Mouse (Mus musculus) G1E (cell line): ENCODE measurements at regions not wholly inside any gene's neighbourhood (a gene's known extent, or its start where the extent isn't known, plus 50 kb on each side); places are given as distances from the start of the nearest gene placed in this dataset.

Source experiments
- CTCF ChIP-seq: IDR thresholded peaks from 2 replicates; pipeline ENCODE4 v1.5.1; 2012; ENCODE audit warnings: low read depth, low read length, inconsistent platforms, mixed read lengths
- GATA1 ChIP-seq: IDR thresholded peaks from 2 replicates; pipeline ENCODE4 v1.6.1; 2012; ENCODE audit warnings: borderline replicate concordance, low read length, inconsistent platforms, mixed read lengths
- TAL1 ChIP-seq: conservative IDR thresholded peaks from 2 replicates; pipeline ENCODE4 v1.6.1; 2012; ENCODE audit warnings: low read depth, low read length, inconsistent platforms, mixed read lengths

DNA sequence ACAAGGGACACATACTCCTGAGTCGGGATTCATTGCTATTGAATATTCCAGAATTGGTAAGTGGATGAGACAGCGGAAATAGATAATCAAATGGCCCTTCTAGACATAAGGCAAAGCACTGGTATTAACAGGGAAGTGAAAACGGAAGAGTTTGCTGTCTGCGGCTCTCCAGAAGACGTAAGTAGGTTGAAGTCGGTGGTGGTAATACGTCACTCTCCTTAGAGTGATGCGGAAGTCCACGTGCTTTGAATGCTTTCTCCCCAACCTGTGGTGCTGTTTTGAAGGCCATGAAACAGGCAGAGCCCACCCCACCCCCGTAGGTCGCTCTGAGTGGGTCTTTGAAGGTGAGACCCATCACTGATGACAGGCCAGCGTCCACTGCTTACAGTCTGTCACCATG, 308.0 kb upstream of the Tbx3 start:
- TF ChIP-seq CTCF (no peak), GATA1 (no peak), TAL1 (no peak)
